Mouse (Mus musculus) testis, adult 2 months (tissue): ENCODE data around the gene Mob3a.

Source experiments
- CTCF ChIP-seq: fragments of 200-500 bp; IDR thresholded peaks from 2 replicates; pipeline ENCODE4 v1.5.1; 2012; ENCODE audit warnings: low read depth, mild to moderate bottlenecking, inconsistent platforms, low read length, moderate library complexity; ENCODE audit not compliant: control insufficient read depth, insufficient read depth, insufficient replicate concordance
- POLR2A ChIP-seq: fragments of 200-500 bp; IDR thresholded peaks from 2 replicates; pipeline ENCODE4 v1.6.1; 2012; ENCODE audit warnings: low read depth, mild to moderate bottlenecking, inconsistent platforms, low read length, moderate library complexity; ENCODE audit not compliant: control insufficient read depth

- no peak for TF ChIP-seq CTCF
- TF ChIP-seq POLR2A, result no peak
Measured at GRCm38 (mm10) chr10:80695801-80696501, 5.8 kb downstream of the Mob3a start.
